Mouse (Mus musculus) layer of hippocampus, adult 9-10 months (tissue): ENCODE measurements around the gene Nectin3.

Experiments
- DNase-seq: peaks from one replicate; pipeline ENCODE4 v3.0.0; 2022; ENCODE audit warnings: low spot score

Nectin3 gene

DNA sequence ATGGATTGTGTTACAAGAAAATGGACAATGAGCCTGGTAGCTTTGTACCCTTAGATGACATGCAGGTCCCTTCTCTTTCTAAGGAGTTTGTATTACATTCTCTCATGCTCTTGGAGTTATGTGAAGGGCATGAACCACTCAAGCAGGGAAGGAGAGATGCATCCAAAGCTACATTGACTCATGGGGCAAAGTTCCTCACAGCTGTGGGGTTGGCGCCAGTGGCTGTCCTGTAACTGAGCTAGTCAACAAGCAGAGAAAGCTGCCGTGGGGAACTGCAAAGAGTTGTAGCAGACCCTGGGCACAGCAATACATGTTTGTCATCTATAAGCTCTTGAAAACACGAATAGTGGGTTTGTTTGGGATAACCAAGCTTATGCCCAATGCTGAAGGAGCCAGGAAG is 82.1 kb downstream of the Nectin3 start:
- no peak for DNase-seq

DNA sequence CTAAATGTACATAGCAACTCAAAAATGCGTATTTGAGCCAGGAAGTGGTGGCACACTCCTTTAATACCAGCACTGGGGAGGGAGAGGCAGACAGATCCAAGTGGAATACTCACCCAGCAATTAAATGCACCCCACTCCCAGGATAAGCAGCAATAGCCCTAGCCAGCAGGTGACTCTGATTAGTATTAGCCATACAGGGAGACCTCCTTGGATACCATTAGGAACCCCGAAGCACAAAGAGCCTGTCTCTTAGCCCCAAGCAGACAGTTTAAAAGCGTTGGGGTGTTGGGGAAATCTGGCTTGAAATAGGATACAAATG is 87.6 kb downstream of the Nectin3 start:
- no peak for DNase-seq

DNA sequence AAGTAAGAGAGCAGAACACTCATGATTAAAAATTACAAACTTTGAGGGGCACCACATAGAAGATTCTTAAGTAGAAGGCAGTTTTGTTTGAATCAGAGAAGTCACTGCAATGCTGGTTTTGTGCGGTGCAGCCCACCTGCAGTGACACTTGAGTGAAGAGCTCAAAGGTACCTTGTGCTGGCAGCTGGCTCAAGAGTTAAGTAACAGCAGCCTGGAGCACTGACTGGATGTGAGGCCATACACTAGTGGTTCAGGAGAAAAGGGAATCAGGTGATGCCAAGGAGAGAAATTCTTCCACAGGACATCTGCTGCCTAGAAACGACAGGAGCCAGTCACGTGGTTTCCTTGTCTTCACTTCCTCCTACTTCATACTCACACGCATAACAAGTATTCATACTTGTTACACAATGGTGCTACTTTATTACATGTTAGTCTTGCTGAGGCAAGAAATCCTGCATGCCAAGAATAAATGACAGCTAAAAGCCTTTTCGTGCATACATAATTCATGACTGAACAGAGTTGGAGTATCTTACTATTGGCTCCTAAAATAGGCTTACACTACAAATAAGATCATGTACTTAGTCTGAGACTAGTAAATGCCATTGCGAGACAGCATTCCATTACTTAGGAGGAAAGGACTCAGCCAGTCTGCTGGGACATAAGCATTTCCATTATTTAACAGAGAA is 88.1 kb downstream of the Nectin3 start:
- DNase-seq, result no peak

DNA sequence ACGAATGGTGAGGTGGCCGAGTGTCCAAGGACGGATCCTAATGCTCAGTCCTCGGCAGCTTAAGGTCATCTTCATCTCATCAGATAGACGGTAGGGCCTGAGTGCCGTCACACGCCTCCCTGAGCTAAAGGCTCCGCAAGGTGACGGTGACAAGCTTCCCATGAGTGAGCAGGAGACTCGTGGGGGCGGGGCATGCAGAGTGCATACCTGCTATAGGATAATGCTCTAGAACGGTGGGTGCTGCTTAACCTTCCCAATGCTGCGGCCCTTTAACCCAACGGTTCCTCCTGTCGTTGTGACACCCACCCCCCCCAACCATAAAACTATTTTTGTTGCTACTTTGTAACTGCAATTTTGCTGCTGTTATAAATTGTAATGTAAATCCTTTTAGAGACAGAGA is 90.3 kb downstream of the Nectin3 start:
- no peak for DNase-seq

DNA sequence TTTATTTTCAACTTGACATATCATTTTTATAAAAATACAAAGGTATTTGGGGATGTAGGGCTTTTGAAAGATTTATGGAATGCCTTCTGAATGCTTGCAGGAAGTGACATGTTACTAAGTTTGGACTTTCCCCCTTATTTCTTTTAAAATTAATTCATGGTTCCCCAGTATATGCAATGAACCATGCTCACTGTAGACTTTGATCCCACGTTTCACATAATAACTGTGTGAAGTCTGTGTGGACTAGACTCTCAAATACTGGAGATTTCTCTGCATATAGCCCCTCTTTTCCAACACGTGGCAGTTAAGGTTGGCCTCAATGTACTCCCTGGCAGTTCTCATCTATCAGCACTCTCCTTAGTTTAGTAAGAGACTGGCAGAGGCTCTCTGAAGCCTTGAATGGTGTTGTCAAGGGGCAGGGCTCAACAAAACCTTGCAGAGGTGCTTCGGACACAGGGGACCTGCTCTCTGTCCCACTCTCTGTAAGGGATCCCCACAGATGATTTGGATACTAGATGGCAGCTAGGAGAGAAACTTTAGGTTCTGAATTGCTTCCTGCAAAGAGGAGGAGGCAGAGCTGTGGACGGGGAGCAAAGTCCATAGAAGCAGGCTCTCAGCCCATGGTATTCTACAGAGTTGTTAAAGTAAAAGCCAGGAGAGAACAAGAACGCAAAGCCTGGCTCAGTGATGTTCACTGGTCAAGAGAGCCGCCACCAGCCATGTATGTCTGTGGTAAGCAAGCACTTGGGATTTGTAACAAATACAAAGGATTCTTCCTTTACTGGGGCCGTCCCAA is 91.3 kb downstream of the Nectin3 start:
- no peak for DNase-seq

DNA sequence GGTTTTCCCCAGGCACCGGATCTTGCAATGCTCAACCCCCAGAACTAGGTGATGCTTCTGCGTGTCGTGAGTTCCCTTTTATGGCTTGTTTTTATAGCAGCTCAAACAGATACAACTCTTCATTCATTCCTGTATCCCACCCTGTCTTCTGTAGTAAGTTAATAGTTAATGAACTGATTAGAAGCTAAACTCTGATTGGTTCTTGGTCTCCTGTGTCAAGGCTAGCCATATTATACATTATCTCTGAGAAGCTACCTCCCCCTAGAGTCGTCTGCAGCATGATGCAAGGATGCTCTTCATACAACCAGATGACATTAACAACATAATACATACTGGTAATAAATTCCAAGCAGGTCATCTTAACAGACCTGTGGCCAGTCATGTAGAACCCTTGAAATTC is 100.4 kb downstream of the Nectin3 start:
- DNase-seq, result no peak

DNA sequence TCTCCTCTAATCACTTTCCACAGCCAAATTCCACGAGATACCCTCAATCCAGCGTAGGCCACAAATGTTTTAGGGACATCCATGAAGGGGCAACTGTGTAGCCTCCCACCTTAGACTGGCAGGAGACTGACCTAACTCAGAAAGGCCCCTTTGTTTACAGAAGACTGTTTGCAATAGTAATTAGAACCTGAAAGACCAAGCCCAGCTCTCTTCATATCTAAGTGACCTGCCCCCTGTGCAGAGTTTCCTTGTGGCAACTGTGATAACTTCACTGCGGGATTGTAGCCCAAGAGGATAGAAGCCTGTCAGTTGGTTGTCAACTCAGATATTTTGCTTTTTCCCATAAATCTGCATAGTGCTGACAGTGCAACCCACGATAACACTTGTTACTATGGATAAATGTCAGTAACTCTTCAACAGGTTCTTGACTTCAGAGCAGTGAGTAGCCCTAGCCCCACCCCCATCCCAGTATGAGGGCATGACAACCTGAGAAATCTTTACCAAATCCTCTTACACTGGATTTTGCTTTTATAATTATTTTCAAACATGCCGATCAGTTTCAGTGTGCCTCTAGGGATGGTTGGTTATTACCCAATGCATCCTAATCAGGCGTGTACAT is 108.8 kb downstream of the Nectin3 start:
- no peak for DNase-seq

DNA sequence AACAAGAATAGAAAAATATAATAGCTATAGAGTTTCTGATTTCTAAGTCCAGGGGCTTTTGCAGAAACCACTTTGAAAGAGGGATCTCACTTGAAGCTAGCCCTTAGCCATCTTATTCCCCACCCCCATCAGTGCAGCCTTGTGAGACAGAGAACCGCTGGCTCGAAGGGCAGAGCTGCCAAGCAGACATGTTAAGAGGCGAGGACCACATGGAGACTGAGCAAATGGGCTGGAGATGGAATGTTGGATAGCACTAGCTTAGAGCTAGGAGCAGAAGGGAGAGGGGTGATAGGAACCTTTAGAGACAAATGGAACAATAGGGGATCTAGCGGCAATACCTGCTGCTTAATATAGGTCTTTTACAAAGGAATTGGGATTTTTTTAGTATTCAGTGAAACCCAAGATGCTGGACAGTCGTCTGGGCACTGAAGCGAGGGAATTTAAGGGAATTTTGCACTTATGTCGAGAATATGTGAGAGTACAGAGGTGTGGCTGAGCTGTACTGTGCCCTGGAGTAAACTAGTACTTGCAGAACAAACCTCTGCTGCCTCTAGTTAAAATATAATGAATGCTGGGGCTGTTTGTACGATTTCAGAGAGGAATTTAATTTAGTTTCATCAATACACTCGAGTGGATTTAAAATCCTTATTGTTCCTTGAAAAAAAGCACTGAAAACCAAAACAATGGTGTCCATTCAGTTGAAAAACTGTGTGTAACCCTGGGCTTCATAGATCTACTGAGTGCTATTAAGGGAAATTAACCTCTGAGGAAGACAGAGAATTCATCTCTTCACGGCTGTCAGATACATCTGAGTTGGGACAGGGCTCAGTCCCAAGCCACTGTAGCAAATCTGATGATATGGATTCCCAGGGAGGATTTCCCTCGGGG is 109.6 kb downstream of the Nectin3 start:
- no peak for DNase-seq

DNA sequence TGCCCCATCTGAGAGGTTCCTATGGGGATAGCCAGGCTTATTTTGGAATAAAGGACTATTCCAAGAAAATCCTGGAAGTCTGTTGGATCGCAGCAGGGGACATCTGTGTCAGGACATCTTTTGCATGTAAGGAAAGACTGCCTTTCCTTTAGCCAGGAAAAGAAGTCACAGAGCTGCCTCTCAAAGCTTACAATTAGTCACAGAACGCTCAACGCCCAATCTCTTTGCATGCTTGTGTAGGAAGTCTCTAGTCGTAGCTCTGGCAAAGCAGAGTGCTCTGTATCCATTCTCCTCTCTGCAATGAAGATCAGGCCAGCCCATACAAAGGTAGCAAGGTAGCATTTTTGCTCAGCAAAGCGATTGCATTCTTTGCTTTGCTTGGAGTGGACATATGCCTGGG is 114.0 kb downstream of the Nectin3 start:
- DNase-seq, result no peak

DNA sequence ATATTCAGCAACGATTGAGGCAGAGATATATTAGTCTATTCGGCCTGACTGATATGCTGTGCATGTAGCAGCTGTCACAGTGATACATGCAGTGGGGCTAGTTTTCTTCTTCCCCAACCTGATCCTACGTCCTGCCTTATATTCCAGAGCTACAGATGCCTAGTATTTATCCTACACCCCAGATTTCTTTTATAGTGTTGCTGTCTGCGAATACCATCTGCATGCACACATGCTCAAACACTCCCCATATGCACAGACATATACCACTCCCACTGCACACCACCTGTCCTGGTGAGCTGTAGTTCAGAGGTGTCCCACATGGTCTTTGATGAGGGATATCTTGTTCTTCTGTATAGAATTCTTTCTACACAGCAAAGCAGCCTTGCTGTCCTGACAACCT is 115.0 kb downstream of the Nectin3 start:
- DNase-seq, result no peak

DNA sequence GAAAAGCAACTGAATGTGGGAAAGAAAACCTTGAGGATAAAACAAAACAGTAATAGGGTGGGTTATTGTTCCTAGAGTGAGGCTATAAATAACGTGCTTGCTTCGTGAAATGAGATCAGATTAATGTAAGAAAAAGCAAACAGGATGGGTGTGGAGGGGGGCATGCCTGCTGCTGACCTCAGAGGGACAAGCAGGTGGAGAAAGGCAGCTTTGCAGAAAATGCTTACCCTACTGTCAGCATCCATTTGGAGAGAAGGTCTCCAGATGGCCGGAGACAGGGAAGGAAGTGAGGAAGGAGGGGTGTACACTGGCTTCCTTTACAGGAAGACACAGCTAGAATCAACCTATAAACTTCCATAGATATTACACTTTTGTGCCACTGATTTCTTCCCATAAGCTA is 121.8 kb downstream of the Nectin3 start:
- no peak for DNase-seq

DNA sequence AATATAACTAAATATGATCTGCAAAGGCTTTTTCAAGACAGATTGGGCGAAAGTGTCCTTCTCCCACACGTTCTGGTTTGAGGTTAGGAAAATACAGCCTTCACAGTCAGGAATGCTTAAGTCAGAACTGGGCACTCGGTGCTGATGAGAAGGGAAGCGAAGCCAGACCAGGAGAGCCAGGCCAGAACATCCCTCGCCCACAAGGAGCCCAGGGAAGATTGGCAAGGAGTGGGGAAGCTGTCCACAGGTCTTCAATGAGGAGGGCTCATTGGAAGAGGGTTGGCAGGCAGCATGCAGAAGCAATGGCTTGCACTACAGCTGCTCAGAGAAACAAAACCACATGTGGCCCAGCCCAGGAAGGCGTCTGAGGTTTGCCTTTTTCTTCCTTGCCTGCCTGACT is 136.3 kb downstream of the Nectin3 start:
- DNase-seq, result no peak

DNA sequence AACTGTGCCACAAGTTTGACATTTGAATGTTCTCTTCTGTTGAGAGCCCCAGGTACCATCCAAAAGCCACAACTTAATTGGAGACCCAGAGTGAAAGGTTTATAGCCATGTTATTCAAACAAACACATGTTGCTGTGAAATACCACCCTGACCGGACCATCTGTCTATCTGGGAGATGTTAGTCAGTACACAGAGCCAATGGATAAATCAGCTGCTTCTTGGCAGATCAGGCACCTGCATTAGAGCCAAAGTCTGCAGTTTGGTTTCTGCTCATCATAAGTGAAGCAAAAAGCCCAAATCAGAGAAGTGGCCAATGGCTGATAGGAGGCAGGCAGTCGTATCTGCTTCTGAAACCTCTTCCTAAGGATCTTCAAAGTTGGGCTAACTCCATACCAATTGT is 140.7 kb downstream of the Nectin3 start:
- DNase-seq, result peak; percentile 3

DNA sequence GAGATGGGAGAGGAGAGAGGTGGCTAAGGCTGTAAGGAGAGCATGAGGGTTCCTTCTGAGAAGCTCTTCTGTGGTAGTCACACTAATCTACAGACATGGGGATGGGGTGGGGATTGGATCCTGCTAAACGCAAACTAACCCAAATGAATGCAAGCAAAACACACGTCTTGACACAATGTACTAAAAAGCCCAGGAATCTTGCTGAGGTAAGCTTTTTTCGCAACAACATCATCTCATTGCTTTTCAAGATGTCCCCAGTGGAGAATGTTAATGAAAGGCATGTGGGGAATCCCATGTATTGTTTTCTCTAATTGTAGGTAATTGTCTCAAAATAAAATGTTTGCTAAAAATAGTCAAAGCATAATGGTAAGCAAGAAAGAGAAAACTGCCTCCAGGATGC is 141.7 kb downstream of the Nectin3 start:
- DNase-seq, result no peak
